ENCODE assay signal across 30 mouse cellular contexts in the genomic region with DNA sequence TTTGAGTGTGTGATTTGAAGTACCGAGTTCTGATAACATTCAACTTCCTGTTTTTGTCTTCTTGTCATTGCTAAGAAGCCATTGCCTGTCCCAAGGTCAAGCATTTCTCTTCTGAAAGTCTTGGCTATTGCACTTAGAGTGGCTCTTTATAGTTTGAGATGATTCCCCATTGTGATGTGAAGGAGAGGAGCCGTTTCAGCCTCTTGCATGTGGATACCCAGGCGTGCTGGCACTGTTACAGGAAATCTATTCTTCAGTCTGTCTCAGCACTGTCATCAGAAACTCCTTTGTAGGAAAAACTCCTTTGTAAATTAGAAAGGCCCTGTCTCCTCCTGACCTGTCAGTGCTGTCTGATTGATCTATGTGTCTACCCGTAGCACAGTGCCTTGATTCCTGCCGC.
DNase-seq lines count a peak whose midpoint lies in the region; ATAC-seq and TF ChIP-seq lines count a peak whose summit lies in the region.
"Had no signal": no experiment of that assay in that cellular context is flagged by ENCODE, and none has a peak within 500 bp of the region (broad histone marks: within the 10 kb centered on the region; RNA-seq: fewer than 3 reads in every experiment).

No protein-coding gene starts in this region.

- peak; percentile 58; the same call in 1 of the 2 replicates for TF ChIP-seq EP300 in ES-Bruce4 (IDR thresholded peaks at IDR 0.05; ENCODE audit: insufficient read depth, low read depth, low read length)

- WGBS in lung, embryonic 14.5 days, result 52% methylated on average over 5 of the region's 5 CpGs
- 63% methylated on average over 5 of the region's 5 CpGs for WGBS in neural tube, embryonic 15.5 days
- 77% methylated on average over 5 of the region's 5 CpGs for WGBS in forebrain, embryonic 11.5 days

- H3K27me3 ChIP-seq in lung, embryonic 14.5 days (ENCODE audit: insufficient read depth, low read length), result no peaks in the 10 kb centered on the region
- H3K27me3 ChIP-seq in ES-Bruce4 (ENCODE audit: control insufficient read depth, insufficient read depth, low read length, poor library complexity, severe bottlenecking), result no peaks in the 10 kb centered on the region
- H3K27me3 ChIP-seq in myocyte (ENCODE audit: control insufficient read depth, insufficient read depth, insufficient read length), result no peaks in the 10 kb centered on the region
- no peaks in the 10 kb centered on the region for H3K27me3 ChIP-seq in neural tube, embryonic 15.5 days (replicated peaks)
- no peaks in the 10 kb centered on the region for H3K27me3 ChIP-seq in forebrain, embryonic 11.5 days (ENCODE audit: control insufficient read depth, insufficient read depth, low read length)
- H3K27me3 ChIP-seq: forebrain, embryonic 15.5 days; hindbrain, embryonic 15.5 days; intestine, embryonic 15.5 days; liver, embryonic 12.5 days; midbrain, embryonic 15.5 days; neural tube, embryonic 12.5 days had no signal

- no peaks in the 10 kb centered on the region for H3K9me3 ChIP-seq in lung, embryonic 14.5 days (ENCODE audit: low read depth, low read length)
- H3K9me3 ChIP-seq in ES-Bruce4 (replicated peaks; ENCODE audit: control insufficient read depth, insufficient read depth, low read length, poor library complexity, severe bottlenecking), result 0 out of 2 replicates have a peak, but pooled peaks cover 2% of the 10 kb centered on the region
- H3K9me3 ChIP-seq in neural tube, embryonic 15.5 days (replicated peaks), result no peaks in the 10 kb centered on the region
- H3K9me3 ChIP-seq in forebrain, embryonic 11.5 days (ENCODE audit: control insufficient read depth, low read length), result no peaks in the 10 kb centered on the region
- H3K9me3 ChIP-seq: forebrain, embryonic 15.5 days; hindbrain, embryonic 15.5 days; intestine, embryonic 15.5 days; liver, embryonic 12.5 days; midbrain, embryonic 10.5 days; midbrain, embryonic 15.5 days; neural tube, embryonic 12.5 days had no signal

- peak; percentile 15 for DNase-seq in lung, embryonic 14.5 days
- DNase-seq in lung, postnatal 25 days (ENCODE audit: low spot score), result no peak
- DNase-seq in ZHBTc4 (ENCODE audit: low read depth, low spot score), result peak; percentile 93
- no peak for DNase-seq in forebrain, embryonic 11.5 days (ENCODE audit: low spot score)
- no peak for DNase-seq in cerebellum, adult 8-10 months
- DNase-seq: adrenal gland, adult 2 months; adrenal gland, postnatal 36 days; cerebellum, adult 9-10 months; cerebellum, postnatal 36 days; gastrocnemius, postnatal 25 days; heart, adult 18-20 months; heart, postnatal 4 days; kidney, adult 2 months; kidney, postnatal 36 days; left cerebral cortex, postnatal 4 days; liver, postnatal 0 days; lung, postnatal 14 days had no signal

- H3K27ac ChIP-seq in lung, embryonic 14.5 days (ENCODE audit: low read depth), result no peak overlapping the region
- H3K27ac ChIP-seq in ES-Bruce4 (ENCODE audit: insufficient read depth, low read length), result peak overlapping the region; percentile 75
- no peak overlapping the region for H3K27ac ChIP-seq in neural tube, embryonic 15.5 days (replicated peaks)
- H3K27ac ChIP-seq in forebrain, embryonic 11.5 days (ENCODE audit: low read depth, low read length), result no peak overlapping the region
- H3K27ac ChIP-seq: forebrain, embryonic 15.5 days; hindbrain, embryonic 15.5 days; intestine, embryonic 15.5 days; liver, embryonic 12.5 days; midbrain, embryonic 10.5 days; midbrain, embryonic 15.5 days; neural tube, embryonic 12.5 days had no signal

- H3K9ac ChIP-seq in lung, embryonic 14.5 days, result no peak overlapping the region
- no peak overlapping the region for H3K9ac ChIP-seq in ES-Bruce4 (ENCODE audit: low read depth, poor library complexity, severe bottlenecking)
- no peak overlapping the region for H3K9ac ChIP-seq in neural tube, embryonic 15.5 days (replicated peaks)
- no peak overlapping the region for H3K9ac ChIP-seq in forebrain, embryonic 11.5 days (ENCODE audit: low read length)
- H3K9ac ChIP-seq: forebrain, embryonic 15.5 days; hindbrain, embryonic 15.5 days; intestine, embryonic 15.5 days; liver, embryonic 12.5 days; liver, postnatal 0 days; midbrain, embryonic 15.5 days; neural tube, embryonic 12.5 days had no signal

- no peak for TF ChIP-seq CTCF in lung, embryonic 14.5 days (IDR thresholded peaks at IDR 0.05; ENCODE audit: low read depth)
- no peak for TF ChIP-seq CTCF in ES-Bruce4 (IDR thresholded peaks at IDR 0.05; ENCODE audit: low read depth, low read length)

- peaks cover 24% of the 10 kb centered on the region; the same call in 1 of the 2 replicates for H3K4me1 ChIP-seq in lung, embryonic 14.5 days (ENCODE audit: insufficient read depth)
- H3K4me1 ChIP-seq in ES-Bruce4 (ENCODE audit: control insufficient read depth, insufficient read depth, low read length), result peaks cover 10% of the 10 kb centered on the region
- peaks cover 4% of the 10 kb centered on the region; the same call in 1 of the 2 replicates for H3K4me1 ChIP-seq in neural tube, embryonic 15.5 days
- no peaks in the 10 kb centered on the region for H3K4me1 ChIP-seq in forebrain, embryonic 11.5 days (replicated peaks; ENCODE audit: control insufficient read depth, insufficient read depth, low read length)
- H3K4me1 ChIP-seq: forebrain, embryonic 15.5 days; hindbrain, embryonic 15.5 days; midbrain, embryonic 15.5 days; neural tube, embryonic 12.5 days had no signal

- no peak for ATAC-seq in lung, embryonic 14.5 days (ENCODE audit: insufficient read depth)
- no peak for ATAC-seq in neural tube, embryonic 15.5 days (ENCODE audit: low FRiP score)
- ATAC-seq in forebrain, embryonic 11.5 days (replicated peaks; ENCODE audit: low FRiP score), result no peak
- ATAC-seq: activated CD4-positive, CD25-positive, alpha-beta regulatory T cell, adult 4 months; forebrain, embryonic 15.5 days; intestine, embryonic 15.5 days; liver, embryonic 12.5 days; liver, postnatal 0 days; midbrain, embryonic 15.5 days had no signal

- no peak for TF ChIP-seq POLR2A in ES-Bruce4 (IDR thresholded peaks at IDR 0.05; ENCODE audit: insufficient read depth, low read length)
- no peak for TF ChIP-seq POLR2A in myocyte (IDR thresholded peaks at IDR 0.05; ENCODE audit: insufficient read length, low read depth)

- no peaks in the 10 kb centered on the region for H3K36me3 ChIP-seq in lung, embryonic 14.5 days (ENCODE audit: insufficient read depth)
- H3K36me3 ChIP-seq in ES-Bruce4 (ENCODE audit: control insufficient read depth, insufficient read depth, low read length, poor library complexity, severe bottlenecking) (no peaks in the 10 kb centered on the region), myocyte (ENCODE audit: control insufficient read depth, insufficient read depth) (no peaks in the 10 kb centered on the region)
- no peaks in the 10 kb centered on the region for H3K36me3 ChIP-seq in neural tube, embryonic 15.5 days
- H3K36me3 ChIP-seq in forebrain, embryonic 11.5 days (ENCODE audit: control insufficient read depth, insufficient read depth, low read length), result no peaks in the 10 kb centered on the region
- H3K36me3 ChIP-seq: forebrain, embryonic 15.5 days; hindbrain, embryonic 15.5 days; intestine, embryonic 15.5 days; liver, embryonic 12.5 days; midbrain, embryonic 10.5 days; midbrain, embryonic 15.5 days; neural tube, embryonic 12.5 days had no signal

- no peak overlapping the region for H3ac ChIP-seq in myocyte (ENCODE audit: control insufficient read depth, insufficient read length)

- H3K4me2 ChIP-seq in lung, embryonic 14.5 days, result no peak overlapping the region
- no peak overlapping the region for H3K4me2 ChIP-seq in myocyte (ENCODE audit: low read depth)
- no peak overlapping the region for H3K4me2 ChIP-seq in neural tube, embryonic 15.5 days
- H3K4me2 ChIP-seq in forebrain, embryonic 11.5 days (ENCODE audit: low read depth, low read length, severe bottlenecking), result no peak overlapping the region
- H3K4me2 ChIP-seq: forebrain, embryonic 15.5 days; heart, embryonic 11.5 days; hindbrain, embryonic 15.5 days; intestine, embryonic 15.5 days; liver, embryonic 12.5 days; midbrain, embryonic 15.5 days; neural tube, embryonic 12.5 days had no signal

- H3K79me2 ChIP-seq in myocyte (ENCODE audit: control insufficient read depth, insufficient read depth), result no peaks in the 10 kb centered on the region

- no peak overlapping the region for H3K4me3 ChIP-seq in lung, embryonic 14.5 days (ENCODE audit: low read depth, low read length)
- H3K4me3 ChIP-seq in ES-Bruce4 (ENCODE audit: low read depth, low read length), result no peak overlapping the region
- no peak overlapping the region for H3K4me3 ChIP-seq in myocyte
- no peak overlapping the region for H3K4me3 ChIP-seq in neural tube, embryonic 15.5 days (replicated peaks)
- no peak overlapping the region for H3K4me3 ChIP-seq in forebrain, embryonic 11.5 days (ENCODE audit: low read depth, low read length)
- H3K4me3 ChIP-seq: forebrain, embryonic 15.5 days; hindbrain, embryonic 15.5 days; intestine, embryonic 15.5 days; layer of hippocampus, adult 2 months; liver, embryonic 12.5 days; midbrain, embryonic 10.5 days; midbrain, embryonic 15.5 days; neural tube, embryonic 12.5 days had no signal

TF ChIP-seq in myocyte, 11 proteins besides CTCF, POLR2A, EP300 and RAD21:
- no peak for TF ChIP-seq MYOG (IDR thresholded peaks at IDR 0.05; ENCODE audit: control insufficient read depth in 1 of 3, insufficient read depth in 1 of 3, insufficient read length in 2 of 3, low read depth in 2 of 3)
- peak; percentile 65; the same call in 1 of the 2 replicates for TF ChIP-seq CEBPB (IDR thresholded peaks at IDR 0.05; ENCODE audit: insufficient read depth, poor library complexity, severe bottlenecking)

Comparison
In these comparisons a context has a peak if more than half of its experiments do, and no peak if none do; other contexts are left out.
1. DNase-seq: peak in lung, embryonic 14.5 days (single experiment) and ZHBTc4 (single experiment); none in lung, postnatal 25 days (single experiment), forebrain, embryonic 11.5 days (single experiment) and cerebellum, adult 8-10 months (single experiment).